In genomic region chr15:26717952-26718351, GRCm38 (mm10) we compare ENCODE assay signal across 12 mouse cellular contexts.
A peak's percentile ranks its signal among the peaks of the same experiment; 100 is the strongest.
DNase-seq lines count a peak whose midpoint lies in the region; ATAC-seq lines count a peak whose summit lies in the region.
"Had no signal": no experiment of that assay in that cellular context is flagged by ENCODE, and none has a peak within 500 bp of the region (broad histone marks: within the 10 kb centered on the region; RNA-seq: fewer than 3 reads in every experiment).

No protein-coding gene starts in this region.

- intact Hi-C loops in heart, postnatal 36 days (cut with DNase I) = no loop called here

- ATAC-seq in heart, embryonic 12.5 days (ENCODE audit: insufficient number of reproducible peaks, low FRiP score) = no peak
- ATAC-seq in hindbrain, embryonic 15.5 days (ENCODE audit: low FRiP score, low read depth) = peak; percentile 45
- ATAC-seq: forebrain, embryonic 13.5 days had no signal

- H3K27me3 ChIP-seq in heart, embryonic 12.5 days (replicated peaks) = no peaks in the 10 kb centered on the region
- H3K27me3 ChIP-seq in hindbrain, embryonic 15.5 days = no peaks in the 10 kb centered on the region
- H3K27me3 ChIP-seq: forebrain, embryonic 13.5 days had no signal

- peaks cover 23% of the 10 kb centered on the region for H3K4me1 ChIP-seq in heart, embryonic 12.5 days (replicated peaks)
- peaks cover 16% of the 10 kb centered on the region for H3K4me1 ChIP-seq in hindbrain, embryonic 15.5 days (replicated peaks)

- H3K9ac ChIP-seq in heart, embryonic 12.5 days = peak overlapping the region; percentile 41; the same call in 1 of the 2 replicates
- H3K9ac ChIP-seq in hindbrain, embryonic 15.5 days = no peak overlapping the region
- H3K9ac ChIP-seq: forebrain, embryonic 13.5 days had no signal

- 32% methylated on average over 7 of the region's 7 CpGs for WGBS in heart, embryonic 12.5 days
- WGBS in hindbrain, embryonic 15.5 days = 34% methylated on average over 7 of the region's 7 CpGs

- no peaks in the 10 kb centered on the region for H3K36me3 ChIP-seq in heart, embryonic 12.5 days
- no peaks in the 10 kb centered on the region for H3K36me3 ChIP-seq in hindbrain, embryonic 15.5 days

- no peak for DNase-seq in heart, postnatal 36 days
- peak; percentile 60 for DNase-seq in ovary, adult 18-20 months (ENCODE audit: low spot score)
- DNase-seq in ovary, postnatal 10 days (ENCODE audit: low spot score) = no peak
- DNase-seq in testis, postnatal 14 days (ENCODE audit: low spot score) = peak; percentile 36
- no peak for DNase-seq in left cerebral cortex, adult 9 months (ENCODE audit: low spot score in 2 of 2)
- DNase-seq in right cerebral cortex, adult 18-20 months = no peak
- DNase-seq: B cell, adult 2 months; cerebellum, adult 11 months; lung, adult 18-20 months had no signal

- H3K4me2 ChIP-seq in heart, embryonic 12.5 days = no peak overlapping the region
- no peak overlapping the region for H3K4me2 ChIP-seq in hindbrain, embryonic 15.5 days
- H3K4me2 ChIP-seq: forebrain, embryonic 13.5 days had no signal

- H3K4me3 ChIP-seq in heart, embryonic 12.5 days = no peak overlapping the region
- H3K4me3 ChIP-seq in hindbrain, embryonic 15.5 days = no peak overlapping the region
- H3K4me3 ChIP-seq: forebrain, embryonic 13.5 days had no signal

- H3K27ac ChIP-seq in heart, embryonic 12.5 days (ENCODE audit: poor library complexity, severe bottlenecking) = peak overlapping the region; percentile 47; the same call in 1 of the 2 replicates
- H3K27ac ChIP-seq in hindbrain, embryonic 15.5 days (replicated peaks) = peak overlapping the region; percentile 27; the same call in 1 of the 2 replicates
- H3K27ac ChIP-seq: forebrain, embryonic 13.5 days had no signal

- no peaks in the 10 kb centered on the region for H3K9me3 ChIP-seq in heart, embryonic 12.5 days (replicated peaks)
- no peaks in the 10 kb centered on the region for H3K9me3 ChIP-seq in hindbrain, embryonic 15.5 days
- H3K9me3 ChIP-seq: forebrain, embryonic 13.5 days had no signal

Comparison
In these comparisons a context has a peak if more than half of its experiments do, and no peak if none do; other contexts are left out.
1. DNase-seq: peak in ovary, adult 18-20 months (single experiment) and testis, postnatal 14 days (single experiment); none in heart, postnatal 36 days (0 of 2), ovary, postnatal 10 days (single experiment), left cerebral cortex, adult 9 months (0 of 2) and right cerebral cortex, adult 18-20 months (single experiment).